Mouse (Mus musculus): ENCODE measurements around the gene Isoc2b.
A peak's percentile ranks its signal among the peaks of the same experiment; 100 is the strongest.
"Not testable (repeated sequence)": the region's sequence is repeated elsewhere in the genome, so short reads cannot be mapped to it uniquely, and the experiment has no call there.

The Isoc2b gene

GRCm38 (mm10) chr7:4870133-4870532 lies at the start of gene Isoc2b:
TSS of gene Isoc2b (minus strand) at chr7:4870258.
- DNase-seq (ENCODE audit: low spot score): no peak

GRCm38 (mm10) chr7:4919096-4919495 lies 49.0 kb upstream of the Isoc2b start:
- DNase-seq (ENCODE audit: low spot score): no peak

GRCm38 (mm10) chr7:4918681-4919080 lies 48.6 kb upstream of the Isoc2b start:
- DNase-seq (ENCODE audit: low spot score): no peak

GRCm38 (mm10) chr7:4917494-4917893 lies 47.4 kb upstream of the Isoc2b start:
- no peak for DNase-seq (ENCODE audit: low spot score)

- DNase-seq (ENCODE audit: low spot score): no peak
Measured at GRCm38 (mm10) chr7:4915669-4916416, 45.8 kb upstream of the Isoc2b start.

- peak; percentile 81 for DNase-seq (ENCODE audit: low spot score)
Measured at GRCm38 (mm10) chr7:4915007-4915665, 45.1 kb upstream of the Isoc2b start, which contains the start of gene Zfp628. TSS of gene Zfp628 (plus strand) at chr7:4915217.

GRCm38 (mm10) chr7:4912248-4912647 lies 42.2 kb upstream of the Isoc2b start:
- no peak for DNase-seq (ENCODE audit: low spot score)

GRCm38 (mm10) chr7:4911561-4911960 lies 41.5 kb upstream of the Isoc2b start:
- no peak for DNase-seq (ENCODE audit: low spot score)

GRCm38 (mm10) chr7:4906466-4906950 lies 36.5 kb upstream of the Isoc2b start, which contains the start of gene Gm36210:
TSS of gene Gm36210 (minus strand) at chr7:4906516.
- no peak for DNase-seq (ENCODE audit: low spot score)

- DNase-seq (ENCODE audit: low spot score): no peak
Measured at GRCm38 (mm10) chr7:4902404-4902803, 32.3 kb upstream of the Isoc2b start.

- no peak for DNase-seq (ENCODE audit: low spot score)
Measured at GRCm38 (mm10) chr7:4901171-4901570, 31.1 kb upstream of the Isoc2b start.

GRCm38 (mm10) chr7:4900523-4900851 lies 30.4 kb upstream of the Isoc2b start:
- no peak for DNase-seq (ENCODE audit: low spot score)

GRCm38 (mm10) chr7:4899649-4900522 lies 29.8 kb upstream of the Isoc2b start:
- DNase-seq (ENCODE audit: low spot score): no peak

- DNase-seq (ENCODE audit: low spot score): no peak
Measured at GRCm38 (mm10) chr7:4898851-4899648, 29.0 kb upstream of the Isoc2b start.

- DNase-seq (ENCODE audit: low spot score): no peak
Measured at GRCm38 (mm10) chr7:4895186-4895585, 25.1 kb upstream of the Isoc2b start.

GRCm38 (mm10) chr7:4886680-4887079 lies 16.6 kb upstream of the Isoc2b start:
- DNase-seq (ENCODE audit: low spot score): no peak

GRCm38 (mm10) chr7:4879036-4879435 lies 9.0 kb upstream of the Isoc2b start:
- DNase-seq (ENCODE audit: low spot score): not testable (repeated sequence)

- no peak for DNase-seq (ENCODE audit: low spot score)
Measured at GRCm38 (mm10) chr7:4878186-4878585, 8.1 kb upstream of the Isoc2b start.

- no peak for DNase-seq (ENCODE audit: low spot score)
Measured at GRCm38 (mm10) chr7:4877226-4877625, 7.2 kb upstream of the Isoc2b start.

- DNase-seq (ENCODE audit: low spot score): peak; percentile 58
Measured at GRCm38 (mm10) chr7:4876753-4877221, 6.7 kb upstream of the Isoc2b start, which contains the start of gene Isoc2a. TSS of gene Isoc2a (plus strand) at chr7:4877153.

- DNase-seq (ENCODE audit: low spot score): no peak
Measured at GRCm38 (mm10) chr7:4866631-4867180, 3.4 kb downstream of the Isoc2b start.
